Mouse (Mus musculus) cerebellum, adult 2 months (tissue): ENCODE results near the gene Dhx29. TPM values are rescaled to one million over a fixed set of nuclear protein-coding genes. Genes with fewer than 3 reads are reported as not detected.

Experiments used
- DNase-seq, 2 experiments: peaks; one replicate each; pipeline ENCODE4 v3.0.0; 2021
- H3K27ac ChIP-seq: fragments of 200-500 bp; 2 replicates; pipeline ENCODE4 v1.5.1; 2012; ENCODE audit warnings: low read length, control low read depth, inconsistent platforms; ENCODE audit not compliant: insufficient read depth
- H3K27me3 ChIP-seq: fragments of 200-500 bp; 2 replicates; pipeline ENCODE4 v1.6.1; 2012; ENCODE audit warnings: inconsistent platforms, mild to moderate bottlenecking, low read length, moderate library complexity; ENCODE audit not compliant: control insufficient read depth, insufficient read depth
- H3K4me1 ChIP-seq: fragments of 200-500 bp; 2 replicates; pipeline ENCODE4 v1.6.1; 2011; ENCODE audit warnings: low read length; ENCODE audit not compliant: control insufficient read depth, insufficient read depth
- H3K4me3 ChIP-seq: fragments of 200-500 bp; replicated peaks from 2 replicates; pipeline ENCODE3; 2011; ENCODE audit warnings: mild to moderate bottlenecking, low read depth, low read length, control low read depth; ENCODE audit not compliant: insufficient read depth
- CTCF ChIP-seq: fragments of 200-500 bp; IDR thresholded peaks from 2 replicates; pipeline ENCODE4 v1.5.1; 2011; ENCODE audit warnings: low read depth, mild to moderate bottlenecking, control low read depth, low read length, moderate library complexity, borderline replicate concordance; ENCODE audit not compliant: insufficient read depth
- POLR2A ChIP-seq: fragments of 200-500 bp; IDR thresholded peaks from 2 replicates; pipeline ENCODE4 v1.6.1; 2011; ENCODE audit warnings: low read length, control low read depth, borderline replicate concordance; ENCODE audit not compliant: insufficient read depth
- WGBS: fragments of 180-500 bp; shearing (Covaris S2); methylation state at CpG from one replicate; pipeline ENCODE4 v1.1.7; 2018; 5-methylcytosine and 5-hydroxymethylcytosine counted together
- polyA plus RNA-seq: library from polyadenylated mRNA; depleted of rRNA; stranded (reverse); fragments of >200 nt; gene quantifications from 2 replicates; pipeline ENCODE4 v1.2.3, GENCODE M21; 2012

Gene Dhx29
- polyA plus RNA-seq, 1 experiment = 12.9 TPM

- H3K4me3 ChIP-seq = peak overlapping the region; percentile 21
- WGBS = under 1% methylated on average over 39 of the region's 39 CpGs
- H3K27ac ChIP-seq = no peak overlapping the region
- H3K4me1 ChIP-seq = peaks cover 6% of the 10 kb centered on the region
- peaks cover 5% of the 10 kb centered on the region; the same call in 1 of the 2 replicates for H3K27me3 ChIP-seq
- TF ChIP-seq CTCF = no peak
- no peak for TF ChIP-seq POLR2A
- no peak for DNase-seq
These were observed 60.7 kb downstream of the Dhx29 start for GRCm38 (mm10) chr13:112987991-112988390.

- under 1% methylated on average over 19 of the region's 19 CpGs for WGBS
- Histone ChIP-seq H3K27ac (no peak overlapping the region), H3K4me1 (peaks cover 6% of the 10 kb centered on the region), H3K27me3 (peaks cover 5% of the 10 kb centered on the region; the same call in 1 of the 2 replicates), H3K4me3 (peak overlapping the region; percentile 26)
- no peak for DNase-seq
- TF ChIP-seq POLR2A (no peak), CTCF (no peak)
These were observed 61.6 kb downstream of the Dhx29 start for GRCm38 (mm10) chr13:112988866-112989265.

GRCm38 (mm10) chr13:112989541-112989940 lies 62.3 kb downstream of the Dhx29 start:
- TF ChIP-seq CTCF (no peak), POLR2A (no peak)
- no peak for DNase-seq
- H3K4me3 ChIP-seq = no peak overlapping the region
- peaks cover 5% of the 10 kb centered on the region; the same call in 1 of the 2 replicates for H3K27me3 ChIP-seq
- peaks cover 6% of the 10 kb centered on the region for H3K4me1 ChIP-seq
- H3K27ac ChIP-seq = no peak overlapping the region
- WGBS = 4% methylated on average over 23 of the region's 23 CpGs

GRCm38 (mm10) chr13:112990346-112990745 lies 63.1 kb downstream of the Dhx29 start:
- Histone ChIP-seq H3K27me3 (peaks cover 5% of the 10 kb centered on the region; the same call in 1 of the 2 replicates), H3K4me1 (peaks cover 6% of the 10 kb centered on the region), H3K4me3 (no peak overlapping the region), H3K27ac (no peak overlapping the region)
- 33% methylated on average over 4 of the region's 4 CpGs for WGBS
- TF ChIP-seq CTCF (no peak), POLR2A (no peak)
- no peak for DNase-seq

- peaks cover 5% of the 10 kb centered on the region; the same call in 1 of the 2 replicates for H3K27me3 ChIP-seq
- H3K27ac ChIP-seq = no peak within 1 kb of the TSS
- H3K4me3 ChIP-seq = peak within 1 kb of the TSS; percentile 64
- peak; percentile 41 to 48 for DNase-seq
- TF ChIP-seq POLR2A (no peak), CTCF (no peak)
- peaks cover 3% of the 10 kb centered on the region for H3K4me1 ChIP-seq
- under 1% methylated on average over 63 of the region's 63 CpGs for WGBS
These were observed 66.4 kb downstream of the Dhx29 start, which contains the start of gene Mcidas for GRCm38 (mm10) chr13:112993531-112994152. Gene Mcidas (plus strand): TSS chr13:112993845.

GRCm38 (mm10) chr13:112994191-112994590 lies 66.9 kb downstream of the Dhx29 start:
- Histone ChIP-seq H3K27ac (no peak overlapping the region), H3K4me1 (no peaks in the 10 kb centered on the region), H3K27me3 (peaks cover 5% of the 10 kb centered on the region; the same call in 1 of the 2 replicates), H3K4me3 (peak overlapping the region; percentile 64)
- no peak for TF ChIP-seq POLR2A
- peak; percentile 78 for TF ChIP-seq CTCF
- WGBS = 1% methylated on average over 25 of the region's 25 CpGs
- DNase-seq = peak; percentile 64 to 72

- Histone ChIP-seq H3K27me3 (peaks cover 5% of the 10 kb centered on the region; the same call in 1 of the 2 replicates), H3K4me1 (no peaks in the 10 kb centered on the region), H3K4me3 (no peak overlapping the region), H3K27ac (no peak overlapping the region)
- TF ChIP-seq POLR2A (no peak), CTCF (no peak)
- WGBS = 44% methylated on average over 4 of the region's 4 CpGs
- DNase-seq = no peak
These were observed 69.2 kb downstream of the Dhx29 start for GRCm38 (mm10) chr13:112996407-112996806.

- H3K27me3 ChIP-seq = peaks cover 5% of the 10 kb centered on the region; the same call in 1 of the 2 replicates
- no peak overlapping the region for H3K4me3 ChIP-seq
- DNase-seq = no peak
- H3K27ac ChIP-seq = no peak overlapping the region
- no peak for TF ChIP-seq CTCF
- no peak for TF ChIP-seq POLR2A
- 28% methylated on average over 6 of the region's 6 CpGs for WGBS
- no peaks in the 10 kb centered on the region for H3K4me1 ChIP-seq
These were observed 70.1 kb downstream of the Dhx29 start for GRCm38 (mm10) chr13:112997369-112997768.
